Mouse (Mus musculus) embryonic facial prominence, embryonic 10.5 days (tissue): ENCODE measurements around the gene Ttyh3. TPM values are rescaled to one million over a fixed set of nuclear protein-coding genes. Genes with fewer than 3 reads are reported as not detected.
"Not testable (repeated sequence)": the region's sequence is repeated elsewhere in the genome, so short reads cannot be mapped to it uniquely, and the experiment has no call there.

Source experiments
- DNase-seq: peaks from one replicate; pipeline ENCODE4 v3.0.0-alpha.2; 2017; ENCODE audit warnings: low spot score
- H3K27ac ChIP-seq: fragments of 300-500 bp; sonication (generic); replicated peaks from 2 replicates; pipeline ENCODE4 v1.5.1; 2016; ENCODE audit warnings: mild to moderate bottlenecking
- H3K27me3 ChIP-seq: fragments of 300-500 bp; sonication (generic); replicated peaks from 2 replicates; pipeline ENCODE4 v1.6.1; 2016; ENCODE audit warnings: low read depth, mild to moderate bottlenecking; ENCODE audit not compliant: poor library complexity, severe bottlenecking
- H3K36me3 ChIP-seq: fragments of 300-500 bp; sonication (generic); replicated peaks from 2 replicates; pipeline ENCODE4 v1.6.1; 2016; ENCODE audit warnings: mild to moderate bottlenecking, moderate library complexity
- H3K4me1 ChIP-seq: fragments of 300-500 bp; sonication (generic); 2 replicates; pipeline ENCODE4 v1.6.1; 2016
- H3K4me3 ChIP-seq: fragments of 300-500 bp; sonication (generic); 2 replicates; pipeline ENCODE4 v1.5.1; 2016; ENCODE audit warnings: mild to moderate bottlenecking, moderate library complexity
- H3K9me3 ChIP-seq: fragments of 300-500 bp; sonication (generic); 2 replicates; pipeline ENCODE4 v1.6.1; 2016; ENCODE audit warnings: mild to moderate bottlenecking
- WGBS: fragments of 180-500 bp; shearing (Covaris S2); methylation state at CpG from one replicate; pipeline ENCODE4 v1.1.7; 2016; 5-methylcytosine and 5-hydroxymethylcytosine counted together
- polyA plus RNA-seq: library from polyadenylated mRNA; unstranded; fragments of >200 nt; fragmentation: Nextera tagmentation; extraction: Ambion mirVana; gene quantifications from 2 replicates; pipeline ENCODE4 v1.2.1, GENCODE M21; 2016

Gene Ttyh3
- 33.4 and 35.5 TPM in 2 replicates for polyA plus RNA-seq

GRCm38 (mm10) chr5:140648519-140649100, at the start of gene Ttyh3:
Gene Ttyh3, minus strand, starts transcription at chr5:140649031.
- under 1% methylated on average over 62 of the region's 62 CpGs for WGBS
- Histone ChIP-seq H3K9me3 (no peaks in the 10 kb centered on the region), H3K36me3 (peaks cover 37% of the 10 kb centered on the region), H3K27me3 (no peaks in the 10 kb centered on the region), H3K27ac (peak within 1 kb of the TSS; percentile 98), H3K4me3 (peak within 1 kb of the TSS; percentile 98), H3K4me1 (peaks cover 57% of the 10 kb centered on the region)
- DNase-seq, result no peak

GRCm38 (mm10) chr5:140695987-140696386, 47.2 kb upstream of the Ttyh3 start:
- Histone ChIP-seq H3K9me3 (no peaks in the 10 kb centered on the region), H3K27ac (no peak overlapping the region), H3K27me3 (no peaks in the 10 kb centered on the region), H3K4me3 (no peak overlapping the region), H3K4me1 (peaks cover 20% of the 10 kb centered on the region), H3K36me3 (peaks cover 85% of the 10 kb centered on the region)
- 74% methylated on average over 7 of the region's 7 CpGs for WGBS
- DNase-seq, result no peak

GRCm38 (mm10) chr5:140688434-140688833, 39.6 kb upstream of the Ttyh3 start:
- no peak overlapping the region for H3K4me3 ChIP-seq
- no peaks in the 10 kb centered on the region for H3K27me3 ChIP-seq
- no peak overlapping the region for H3K27ac ChIP-seq
- 86% methylated on average over 3 of the region's 3 CpGs for WGBS
- no peak for DNase-seq
- H3K4me1 ChIP-seq, result peaks cover 12% of the 10 kb centered on the region; the same call in 1 of the 2 replicates
- H3K36me3 ChIP-seq, result peaks cover 84% of the 10 kb centered on the region
- H3K9me3 ChIP-seq, result no peaks in the 10 kb centered on the region

GRCm38 (mm10) chr5:140684343-140685148, 35.7 kb upstream of the Ttyh3 start:
- Histone ChIP-seq H3K36me3 (peaks cover 70% of the 10 kb centered on the region), H3K27ac (no peak overlapping the region), H3K4me1 (0 out of 2 replicates have a peak, but pooled peaks cover 7% of the 10 kb centered on the region), H3K4me3 (no peak overlapping the region), H3K9me3 (no peaks in the 10 kb centered on the region), H3K27me3 (no peaks in the 10 kb centered on the region)
- peak; percentile 53 for DNase-seq
- 63% methylated on average over 16 of the region's 16 CpGs for WGBS

- no peak for DNase-seq
- 0 out of 2 replicates have a peak, but pooled peaks cover 7% of the 10 kb centered on the region for H3K4me1 ChIP-seq
- 94% methylated on average over 6 of the region's 6 CpGs for WGBS
- H3K27ac ChIP-seq, result no peak overlapping the region
- H3K27me3 ChIP-seq, result no peaks in the 10 kb centered on the region
- H3K9me3 ChIP-seq, result no peaks in the 10 kb centered on the region
- H3K36me3 ChIP-seq, result peaks cover 65% of the 10 kb centered on the region
- H3K4me3 ChIP-seq, result no peak overlapping the region
Observed at GRCm38 (mm10) chr5:140682113-140682512, 33.3 kb upstream of the Ttyh3 start.

GRCm38 (mm10) chr5:140680950-140681349, 32.1 kb upstream of the Ttyh3 start:
- WGBS, result 92% methylated on average over 1 of the region's 1 CpGs
- no peaks in the 10 kb centered on the region for H3K9me3 ChIP-seq
- no peak overlapping the region for H3K4me3 ChIP-seq
- no peak overlapping the region for H3K27ac ChIP-seq
- 0 out of 2 replicates have a peak, but pooled peaks cover 3% of the 10 kb centered on the region for H3K4me1 ChIP-seq
- peaks cover 66% of the 10 kb centered on the region for H3K36me3 ChIP-seq
- DNase-seq, result no peak
- no peaks in the 10 kb centered on the region for H3K27me3 ChIP-seq

GRCm38 (mm10) chr5:140680051-140680450, 31.2 kb upstream of the Ttyh3 start:
- H3K27me3 ChIP-seq, result no peaks in the 10 kb centered on the region
- H3K9me3 ChIP-seq, result no peaks in the 10 kb centered on the region
- WGBS, result 85% methylated on average over 6 of the region's 6 CpGs
- DNase-seq, result no peak
- no peak overlapping the region for H3K27ac ChIP-seq
- 0 out of 2 replicates have a peak, but pooled peaks cover 3% of the 10 kb centered on the region for H3K4me1 ChIP-seq
- H3K4me3 ChIP-seq, result no peak overlapping the region
- H3K36me3 ChIP-seq, result peaks cover 67% of the 10 kb centered on the region

GRCm38 (mm10) chr5:140677137-140677536, 28.3 kb upstream of the Ttyh3 start:
- Histone ChIP-seq H3K4me3 (no peak overlapping the region), H3K36me3 (peaks cover 74% of the 10 kb centered on the region), H3K4me1 (0 out of 2 replicates have a peak, but pooled peaks cover 2% of the 10 kb centered on the region), H3K27ac (no peak overlapping the region), H3K9me3 (no peaks in the 10 kb centered on the region), H3K27me3 (no peaks in the 10 kb centered on the region)
- DNase-seq, result no peak
- 89% methylated on average over 6 of the region's 6 CpGs for WGBS

GRCm38 (mm10) chr5:140675640-140676039, 26.8 kb upstream of the Ttyh3 start:
- Histone ChIP-seq H3K9me3 (no peaks in the 10 kb centered on the region), H3K27me3 (no peaks in the 10 kb centered on the region), H3K4me1 (0 out of 2 replicates have a peak, but pooled peaks cover 2% of the 10 kb centered on the region), H3K4me3 (no peak overlapping the region), H3K27ac (no peak overlapping the region), H3K36me3 (peaks cover 79% of the 10 kb centered on the region)
- 90% methylated on average over 11 of the region's 11 CpGs for WGBS
- no peak for DNase-seq

- H3K27ac ChIP-seq, result 0 out of 2 replicates have a peak overlapping the region, but pooled peaks have one; percentile 14
- H3K36me3 ChIP-seq, result peaks cover 81% of the 10 kb centered on the region
- H3K4me3 ChIP-seq, result no peak overlapping the region
- H3K27me3 ChIP-seq, result no peaks in the 10 kb centered on the region
- DNase-seq, result no peak
- peaks cover 2% of the 10 kb centered on the region; the same call in 1 of the 2 replicates for H3K4me1 ChIP-seq
- H3K9me3 ChIP-seq, result no peaks in the 10 kb centered on the region
- 92% methylated on average over 11 of the region's 11 CpGs for WGBS
Observed at GRCm38 (mm10) chr5:140675079-140675478, 26.2 kb upstream of the Ttyh3 start.

- H3K36me3 ChIP-seq, result peaks cover 90% of the 10 kb centered on the region
- H3K4me1 ChIP-seq, result peaks cover 2% of the 10 kb centered on the region; the same call in 1 of the 2 replicates
- H3K4me3 ChIP-seq, result no peak overlapping the region
- H3K27ac ChIP-seq, result no peak overlapping the region
- no peak for DNase-seq
- H3K27me3 ChIP-seq, result no peaks in the 10 kb centered on the region
- 90% methylated on average over 17 of the region's 17 CpGs for WGBS
- peaks cover 3% of the 10 kb centered on the region for H3K9me3 ChIP-seq
Observed at GRCm38 (mm10) chr5:140674036-140674435, 25.2 kb upstream of the Ttyh3 start.

- not testable (repeated sequence) for H3K4me1 ChIP-seq, H3K4me3 ChIP-seq, DNase-seq, H3K27me3 ChIP-seq, H3K27ac ChIP-seq
- H3K9me3 ChIP-seq, result peaks cover 10% of the 10 kb centered on the region
- peaks cover 90% of the 10 kb centered on the region for H3K36me3 ChIP-seq
- WGBS, result 91% methylated on average over 6 of the region's 6 CpGs
Observed at GRCm38 (mm10) chr5:140672603-140673002, 23.8 kb upstream of the Ttyh3 start.
